Mouse (Mus musculus) bone marrow, adult 2 months (tissue): ENCODE data around the gene Ptpn4.

Experiments
- CTCF ChIP-seq: fragments of 200-500 bp; IDR thresholded peaks from 2 replicates; pipeline ENCODE4 v1.5.1; 2011; ENCODE audit warnings: low read length, control low read depth; ENCODE audit not compliant: control insufficient read depth, insufficient read depth
- POLR2A ChIP-seq: fragments of 200-500 bp; IDR thresholded peaks from 2 replicates; pipeline ENCODE4 v1.6.1; 2011; ENCODE audit warnings: low read depth, mild to moderate bottlenecking, control low read depth, low read length, borderline replicate concordance; ENCODE audit not compliant: control insufficient read depth

GRCm38 (mm10) chr1:119731166-119731565 lies 106.2 kb downstream of the Ptpn4 start:
- no peak for TF ChIP-seq CTCF
- TF ChIP-seq POLR2A: no peak
